Mouse (Mus musculus) mesoderm, embryonic 11.5 days (tissue): ENCODE data around the gene Hoxd8.

Experiments used
- DNase-seq: peaks from one replicate; pipeline ENCODE4 v3.0.0-alpha.2; 2012; ENCODE audit warnings: low read depth, low spot score

The Hoxd8 gene

GRCm38 (mm10) chr2:74713239-74714150 is 9.1 kb downstream of the Hoxd8 start:
- DNase-seq, result no peak

DNA sequence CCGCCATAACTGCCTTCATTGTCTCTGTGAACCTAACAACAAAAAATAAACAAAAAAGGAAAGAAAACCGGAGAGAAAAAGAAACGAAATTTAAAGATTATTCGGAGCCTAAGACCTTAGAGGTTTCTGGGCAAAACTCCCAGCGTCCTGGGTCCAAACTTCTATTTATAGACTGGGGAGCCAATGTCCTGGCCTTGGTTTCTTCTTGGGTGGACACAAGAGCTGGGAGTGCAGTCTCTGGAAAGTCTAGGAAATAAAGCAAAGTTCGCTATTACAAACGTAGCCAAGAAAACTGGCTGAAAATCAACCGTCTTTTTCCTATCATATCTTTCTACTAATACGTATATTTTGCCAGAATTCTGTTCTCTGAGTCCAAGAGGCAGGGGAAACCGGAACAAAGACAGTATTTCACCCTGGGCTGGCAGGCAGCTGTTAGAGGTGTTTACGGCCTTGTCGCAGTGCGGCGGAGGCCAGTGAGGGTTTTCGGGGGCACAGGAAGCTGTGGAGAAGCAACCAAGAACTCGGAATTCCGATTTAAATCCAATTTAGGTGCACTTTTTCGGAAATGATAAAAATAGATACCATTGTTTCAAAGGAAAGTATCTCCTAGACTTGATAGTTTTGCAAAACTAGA is 9.9 kb downstream of the Hoxd8 start:
- no peak for DNase-seq

GRCm38 (mm10) chr2:74714881-74715280 is 10.5 kb downstream of the Hoxd8 start:
- peak; percentile 85 for DNase-seq

DNA sequence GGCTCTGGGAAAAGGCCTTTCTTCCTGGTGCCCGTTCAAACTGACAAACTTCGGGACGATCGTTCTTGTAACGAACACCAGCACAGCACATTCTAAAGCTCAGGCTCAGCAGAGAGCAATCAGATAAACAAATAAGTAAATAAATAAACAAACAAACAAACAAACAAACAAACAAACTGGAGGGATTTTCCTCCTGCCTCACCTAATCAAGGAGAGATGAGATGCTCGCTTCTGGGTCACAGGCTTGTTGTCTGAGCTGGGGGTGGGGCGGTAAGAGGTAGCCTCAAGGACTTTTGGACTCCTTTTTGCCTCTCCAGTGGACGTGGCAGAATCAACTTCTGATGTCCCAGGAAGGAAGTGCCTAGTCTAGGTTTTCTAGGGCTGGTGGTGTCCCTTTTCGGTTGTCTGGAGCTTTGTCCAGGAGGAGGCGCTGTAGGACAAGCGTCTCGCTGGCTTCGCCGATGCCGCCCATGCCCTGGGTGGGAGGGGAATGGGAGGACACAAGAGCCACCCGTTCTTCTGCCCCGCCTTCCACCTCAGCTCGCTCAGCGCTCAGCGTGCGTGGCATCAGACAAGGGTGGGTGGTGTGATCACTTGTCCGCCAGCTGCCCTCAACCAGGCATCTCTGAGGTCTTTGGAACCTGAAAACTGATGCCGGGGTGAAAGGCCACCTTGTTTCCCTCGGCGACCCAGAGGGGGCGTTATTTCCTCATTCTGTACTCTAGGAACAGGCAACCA is 11.3 kb downstream of the Hoxd8 start:
- DNase-seq, result peak; percentile 97

DNA sequence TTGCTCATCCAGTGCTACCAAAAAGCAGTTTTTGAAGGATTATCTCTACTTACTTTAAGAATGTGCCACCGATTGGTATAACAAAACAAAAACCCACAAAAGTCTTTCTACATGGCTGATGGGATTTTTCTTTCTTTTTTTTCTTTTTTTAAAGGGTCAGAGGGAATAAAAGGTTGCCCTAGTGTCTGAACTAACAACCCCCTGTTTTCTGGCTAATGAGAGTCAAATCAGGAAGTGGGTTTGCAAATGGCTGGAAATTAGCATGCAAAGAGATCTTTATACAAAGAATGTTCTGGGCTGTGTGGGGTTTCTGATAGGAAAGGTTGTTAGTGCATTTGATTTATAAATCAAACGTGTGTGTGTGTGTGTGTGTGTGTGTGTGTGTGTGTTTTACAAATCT is 16.0 kb downstream of the Hoxd8 start:
- no peak for DNase-seq

GRCm38 (mm10) chr2:74720955-74721491 is 16.6 kb downstream of the Hoxd8 start:
- no peak for DNase-seq

- no peak for DNase-seq
Measured at GRCm38 (mm10) chr2:74721882-74722281, 17.5 kb downstream of the Hoxd8 start.

- DNase-seq, result no peak
Measured at GRCm38 (mm10) chr2:74722949-74723348, 18.5 kb downstream of the Hoxd8 start.

- DNase-seq, result no peak
Measured at GRCm38 (mm10) chr2:74724244-74725015, 20.0 kb downstream of the Hoxd8 start.

DNA sequence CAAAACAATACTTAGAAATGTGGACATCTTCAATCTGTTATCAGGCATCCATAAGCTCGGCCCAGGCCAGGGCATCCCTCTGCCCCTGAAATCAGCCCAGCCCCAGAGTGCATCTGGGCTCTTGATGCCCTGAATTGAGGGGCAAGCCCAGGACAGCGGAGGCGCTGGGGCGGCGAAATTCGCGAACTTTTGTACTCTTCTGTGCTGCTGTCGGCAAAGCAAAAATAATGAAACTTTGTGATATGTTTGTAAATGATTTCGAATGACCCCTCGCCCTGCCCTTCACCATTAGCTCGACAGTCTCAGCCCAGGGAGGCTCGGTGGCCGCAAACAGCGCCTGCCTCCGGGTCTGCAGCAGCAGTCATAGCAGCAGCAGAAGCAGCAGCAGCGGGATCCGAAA is 20.8 kb downstream of the Hoxd8 start:
- no peak for DNase-seq

GRCm38 (mm10) chr2:74726551-74726950 is 22.1 kb downstream of the Hoxd8 start, which contains the start of gene Gm28230:
Gene Gm28230 (plus strand): TSS chr2:74726728.
- no peak for DNase-seq

DNA sequence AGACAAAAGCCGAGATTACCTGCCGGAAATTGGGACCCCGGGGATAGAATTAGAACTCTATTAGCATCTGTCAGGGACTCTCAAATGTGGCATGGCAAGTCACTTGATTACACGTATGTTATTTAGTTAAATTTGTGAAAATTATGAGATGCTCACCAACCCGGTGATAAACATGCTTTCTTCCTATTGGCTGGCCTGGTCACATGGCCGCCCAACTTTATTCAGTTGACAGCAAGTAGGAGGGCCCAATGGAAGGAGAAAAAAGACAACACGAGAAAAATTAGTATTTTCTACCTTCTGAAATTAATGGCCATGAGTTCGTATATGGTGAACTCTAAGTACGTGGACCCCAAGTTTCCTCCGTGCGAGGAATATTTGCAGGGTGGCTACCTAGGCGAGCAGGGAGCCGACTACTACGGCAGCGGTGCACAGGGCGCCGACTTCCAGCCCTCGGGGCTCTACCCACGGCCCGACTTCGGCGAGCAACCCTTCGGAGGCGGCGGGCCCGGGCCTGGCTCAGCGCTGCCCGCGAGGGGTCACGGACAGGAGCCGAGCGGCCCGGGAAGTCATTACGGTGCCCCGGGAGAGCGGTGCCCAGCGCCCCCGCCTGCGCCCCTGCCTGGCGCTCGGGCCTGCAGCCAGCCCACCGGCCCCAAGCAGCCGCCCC is 22.7 kb downstream of the Hoxd8 start:
- no peak for DNase-seq

GRCm38 (mm10) chr2:74727640-74728302 is 23.4 kb downstream of the Hoxd8 start:
- DNase-seq, result no peak

DNA sequence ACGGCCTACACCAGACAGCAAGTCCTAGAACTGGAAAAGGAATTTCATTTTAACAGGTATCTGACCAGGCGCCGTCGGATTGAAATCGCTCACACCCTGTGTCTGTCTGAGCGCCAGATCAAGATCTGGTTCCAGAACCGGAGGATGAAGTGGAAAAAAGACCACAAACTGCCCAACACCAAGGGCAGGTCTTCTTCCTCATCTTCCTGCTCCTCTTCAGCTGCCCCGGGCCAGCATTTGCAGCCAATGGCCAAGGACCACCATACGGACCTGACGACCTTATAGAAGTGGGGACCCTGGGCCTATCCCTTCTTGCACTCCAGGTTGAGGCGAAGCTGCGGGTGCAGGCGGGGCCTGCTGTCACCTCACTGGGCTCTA is 23.9 kb downstream of the Hoxd8 start:
- no peak for DNase-seq

DNA sequence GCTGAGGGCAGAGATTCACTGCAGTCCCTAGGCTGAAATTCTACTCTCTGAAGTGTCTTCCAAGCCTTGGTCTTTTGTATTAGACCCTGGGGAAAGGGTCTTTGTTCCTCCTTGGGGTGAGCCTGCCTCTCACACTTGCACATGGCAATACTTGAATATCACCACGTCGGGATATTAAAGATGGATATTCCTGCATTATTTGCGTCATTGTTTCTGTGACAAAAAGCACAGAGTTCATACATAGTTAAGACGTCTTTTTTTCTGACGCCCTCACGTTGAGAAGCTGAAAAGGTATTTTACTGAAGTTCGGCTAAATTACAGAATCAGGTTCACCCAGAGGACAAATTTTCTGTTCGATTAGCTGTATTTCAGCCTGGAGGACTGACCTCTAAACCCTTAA is 25.9 kb downstream of the Hoxd8 start:
- no peak for DNase-seq

- DNase-seq, result no peak
Measured at GRCm38 (mm10) chr2:74731055-74731454, 26.6 kb downstream of the Hoxd8 start.

DNA sequence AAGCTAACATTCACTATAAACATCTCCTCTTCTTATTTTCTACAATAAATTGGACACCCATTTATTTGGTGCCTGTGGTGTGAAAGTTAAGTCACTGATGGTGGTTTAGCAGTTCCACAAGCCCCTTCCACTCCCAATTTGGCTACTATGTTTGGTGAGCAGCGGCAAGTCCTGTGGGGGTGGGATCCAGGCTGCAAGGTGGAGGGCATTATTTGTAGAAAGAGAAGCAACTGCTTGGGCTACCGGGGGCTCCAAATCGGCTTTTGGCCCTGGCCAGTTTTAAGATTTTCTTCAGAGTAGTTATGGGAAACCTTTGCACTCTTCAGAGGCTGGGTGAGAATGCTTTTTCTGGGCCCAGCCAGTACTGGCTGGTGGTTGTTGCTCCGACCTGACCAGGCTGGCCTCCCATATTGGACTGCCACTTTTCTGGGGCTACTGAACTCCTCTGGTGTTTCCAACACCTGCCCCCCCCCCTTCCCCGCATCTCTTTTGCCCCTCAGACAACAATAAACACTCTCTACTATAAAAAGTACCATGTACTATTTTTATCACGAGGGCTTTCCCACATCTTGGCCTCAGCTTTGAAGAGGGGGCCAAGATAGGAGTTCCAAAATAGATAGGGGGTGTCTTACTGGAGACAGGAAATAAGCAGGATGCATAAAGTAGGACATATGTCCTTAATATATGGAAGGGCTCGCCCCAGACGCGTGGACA is 27.5 kb downstream of the Hoxd8 start:
- DNase-seq, result no peak

DNA sequence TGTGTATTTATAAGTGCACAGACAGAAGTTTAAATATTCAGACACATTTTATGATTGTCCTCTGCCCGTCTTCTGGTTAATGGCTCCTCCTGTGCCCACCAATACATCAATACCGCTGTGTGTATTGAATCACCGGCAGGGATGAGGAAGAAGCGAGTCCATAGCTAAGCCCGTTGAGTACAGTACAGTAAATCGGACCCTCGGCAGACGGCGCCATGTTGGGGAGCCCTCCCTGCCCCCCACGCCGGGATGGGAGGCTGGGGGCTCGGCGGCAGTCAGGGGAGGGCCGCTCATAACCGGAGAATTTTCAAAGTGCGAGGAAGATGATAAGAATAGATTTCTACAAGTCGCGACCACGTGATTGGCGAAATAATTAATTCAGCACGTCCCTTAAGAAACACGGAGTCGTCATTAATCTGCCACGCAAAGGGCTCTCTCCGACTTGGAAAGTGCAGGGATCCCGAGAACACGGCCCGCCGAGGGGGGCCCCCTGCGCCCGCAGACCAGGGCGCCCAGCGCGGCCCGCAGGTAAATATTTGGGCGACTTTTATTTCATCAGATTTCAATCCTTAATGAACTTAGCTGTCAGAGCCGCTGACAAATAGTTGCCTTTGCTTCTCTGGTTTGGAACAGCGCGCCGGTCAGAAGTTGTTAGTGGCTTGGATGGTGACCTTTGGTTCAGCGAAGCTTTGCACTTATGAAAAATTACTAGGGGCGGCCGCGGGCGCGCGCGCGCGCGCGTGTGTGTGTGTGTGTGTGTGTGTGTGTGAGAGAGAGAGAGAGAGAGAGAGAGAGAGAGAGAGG is 28.3 kb downstream of the Hoxd8 start:
- DNase-seq, result no peak

- DNase-seq, result peak; percentile 87
Measured at GRCm38 (mm10) chr2:74733317-74733661, 28.9 kb downstream of the Hoxd8 start.
